Mouse (Mus musculus): Measurements from ENCODE around the gene Tmprss12. TPM values are rescaled to one million over a fixed set of nuclear protein-coding genes. Genes with fewer than 3 reads are reported as not detected.
A peak's percentile ranks its signal among the peaks of the same experiment; 100 is the strongest.
"Not testable (repeated sequence)": the region's sequence is repeated elsewhere in the genome, so short reads cannot be mapped to it uniquely, and the experiment has no call there.

Gene Tmprss12
- polyA plus RNA-seq, 1 experiment = not detected

DNA sequence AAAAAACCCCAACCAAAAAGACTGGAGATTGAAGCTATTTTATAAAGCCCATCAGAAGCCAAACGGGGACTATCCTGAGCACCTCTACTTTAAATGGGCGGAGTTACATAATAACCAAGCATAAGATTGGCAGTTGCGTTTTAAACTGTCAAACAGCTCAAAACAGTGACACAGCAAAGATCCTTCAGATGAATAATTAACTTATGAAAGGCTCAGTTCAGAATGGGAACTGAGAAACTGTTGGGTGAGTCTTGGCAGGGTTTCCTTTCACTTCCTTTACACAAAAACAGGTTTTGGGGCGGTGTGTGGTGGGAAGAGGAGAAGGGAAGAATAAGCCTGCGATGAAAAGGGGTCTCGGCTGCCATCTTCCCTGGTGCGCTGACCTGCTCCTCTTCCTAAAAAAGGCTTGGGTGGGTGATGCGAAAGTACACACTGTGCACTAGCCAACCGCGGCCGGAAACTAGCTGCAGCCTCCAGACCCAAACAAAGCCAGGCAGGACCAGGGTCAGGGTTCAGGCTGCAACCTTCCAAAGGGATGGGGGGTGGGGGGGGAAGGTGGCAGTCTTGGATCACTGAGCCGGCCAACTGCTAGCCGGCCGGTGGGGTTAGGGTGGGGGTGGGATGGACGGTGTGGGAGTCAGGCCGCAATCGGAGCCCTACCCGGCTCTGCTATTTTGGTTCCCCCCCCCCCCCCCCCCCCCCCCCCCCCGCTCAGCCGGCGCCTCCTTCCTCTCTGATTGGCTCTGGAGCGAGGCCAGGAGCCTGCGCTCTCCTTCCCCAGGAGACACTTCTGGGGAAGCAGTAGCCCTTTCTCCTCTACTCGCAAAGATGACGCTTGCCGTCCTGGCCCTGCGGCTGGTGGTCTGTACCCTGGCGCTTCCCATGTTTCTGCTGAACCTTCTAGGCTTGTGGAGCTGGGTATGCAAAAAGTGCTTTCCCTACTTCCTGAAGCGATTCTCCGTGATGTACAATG is 23.7 kb downstream of the Tmprss12 start, which contains the start of gene Mettl7a1:
TSS of gene Mettl7a1 (plus strand) at position 122 of the 973 bp plus-strand sequence.
- peaks cover 11% of the 10 kb centered on the region for H3K4me1 ChIP-seq (ENCODE audit: control insufficient read depth, insufficient read depth, low read length)

DNA sequence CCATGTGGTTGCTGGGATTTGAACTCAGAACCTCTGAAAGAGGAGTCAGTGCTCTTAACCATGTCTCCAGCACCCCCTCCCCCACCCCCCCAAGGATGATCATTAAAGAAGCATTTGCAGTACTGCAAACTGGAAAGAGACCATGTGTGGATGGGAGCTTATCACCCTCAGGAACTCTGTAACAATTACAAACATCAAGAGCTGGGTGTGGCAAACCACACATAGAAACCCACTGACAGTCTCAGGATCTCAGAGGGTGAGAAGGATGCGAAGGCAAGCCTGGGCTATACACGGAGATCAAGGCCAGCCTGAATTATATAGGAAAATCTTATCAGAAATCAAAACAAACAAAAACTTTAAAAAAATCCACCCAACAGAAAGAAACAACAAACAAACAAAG is 25.6 kb downstream of the Tmprss12 start:
- no peak overlapping the region for H3K27ac ChIP-seq (ENCODE audit: insufficient read depth, low read depth, low read length)
- TF ChIP-seq CTCF (IDR thresholded peaks at IDR 0.05; ENCODE audit: low read depth, low read length) (no peak), POLR2A (IDR thresholded peaks at IDR 0.05; ENCODE audit: borderline replicate concordance, low read depth, low read length) (no peak)
- no peak overlapping the region for H3K4me3 ChIP-seq (ENCODE audit: insufficient read depth, low read length)
- H3K4me1 ChIP-seq (ENCODE audit: control insufficient read depth, insufficient read depth, low read length) = peaks cover 4% of the 10 kb centered on the region

More for the DNA sequence above, 23.7 kb downstream of the Tmprss12 start, which contains the start of gene Mettl7a1:
- H3K4me3 ChIP-seq (ENCODE audit: insufficient read depth, low read length) = peak within 1 kb of the TSS; percentile 70
- TF ChIP-seq POLR2A (IDR thresholded peaks at IDR 0.05; ENCODE audit: borderline replicate concordance, low read depth, low read length) (no peak), CTCF (IDR thresholded peaks at IDR 0.05; ENCODE audit: low read depth, low read length) (no peak)
- peak within 1 kb of the TSS; percentile 82 for H3K27ac ChIP-seq (ENCODE audit: insufficient read depth, low read depth, low read length)

DNA sequence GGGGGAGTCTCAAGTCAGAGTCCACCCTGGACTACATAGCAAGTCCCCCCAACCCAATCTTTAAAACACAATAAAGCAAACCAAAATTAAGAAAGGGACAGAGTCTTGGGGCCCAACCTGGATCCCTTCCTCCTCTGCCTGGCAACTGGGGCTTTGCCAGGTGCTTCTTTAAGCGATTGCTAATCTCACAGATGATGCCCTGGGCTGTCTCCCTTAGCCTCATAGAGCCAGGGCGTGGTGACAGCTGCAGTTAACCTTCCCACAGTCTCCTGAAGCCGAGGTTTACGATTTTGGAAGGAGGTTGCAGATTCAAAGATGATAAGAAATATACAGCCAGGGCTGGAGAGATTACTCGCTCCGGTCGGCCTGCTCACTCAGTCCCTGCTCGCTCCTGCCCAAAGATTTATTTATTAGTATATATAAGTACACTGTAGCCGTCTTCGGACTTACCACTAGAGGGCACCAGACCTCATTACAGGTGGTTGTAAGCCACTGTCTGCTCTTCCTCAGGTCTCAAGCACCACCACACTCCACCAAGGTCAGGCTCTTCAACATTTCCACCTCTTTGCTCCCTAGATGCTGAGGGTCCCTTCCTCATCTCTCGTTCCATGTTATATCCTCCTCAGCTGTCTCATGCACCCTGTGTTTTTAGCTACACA is 26.9 kb downstream of the Tmprss12 start:
- TF ChIP-seq CTCF (IDR thresholded peaks at IDR 0.05; ENCODE audit: low read depth, low read length) = peak; percentile 32; the same call in 1 of the 2 replicates

DNA sequence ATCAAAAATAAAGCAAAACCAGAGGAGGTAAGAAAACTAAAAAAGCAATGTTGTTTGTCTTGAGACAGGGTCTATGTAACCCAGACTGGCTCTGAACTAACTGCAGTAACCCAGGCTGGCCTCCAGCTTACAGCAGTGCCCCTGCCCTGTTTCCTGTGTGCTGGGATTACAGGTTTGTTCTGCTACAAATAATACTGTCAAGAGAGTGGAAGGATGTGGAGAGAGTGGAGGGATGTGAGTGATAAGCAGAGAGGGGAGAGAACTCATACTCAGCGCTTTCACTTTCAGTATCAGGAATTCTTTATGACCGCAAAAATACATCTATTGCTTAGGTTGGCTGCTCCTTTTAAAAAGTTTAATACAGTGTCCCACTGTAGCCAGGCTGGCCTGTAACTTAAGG is 31.7 kb downstream of the Tmprss12 start:
- Histone ChIP-seq H3K4me3 (ENCODE audit: insufficient read depth, low read length) (no peak overlapping the region), H3K4me1 (ENCODE audit: control insufficient read depth, insufficient read depth, low read length) (peaks cover 4% of the 10 kb centered on the region; the same call in 1 of the 2 replicates), H3K27ac (ENCODE audit: insufficient read depth, low read depth, low read length) (no peak overlapping the region)
- no peak for TF ChIP-seq CTCF (IDR thresholded peaks at IDR 0.05; ENCODE audit: low read depth, low read length)
- no peak for TF ChIP-seq POLR2A (IDR thresholded peaks at IDR 0.05; ENCODE audit: borderline replicate concordance, low read depth, low read length)

More for the DNA sequence above, 26.9 kb downstream of the Tmprss12 start:
- H3K4me1 ChIP-seq (ENCODE audit: control insufficient read depth, insufficient read depth, low read length); H3K4me3 ChIP-seq (ENCODE audit: insufficient read depth, low read length); H3K27ac ChIP-seq (ENCODE audit: insufficient read depth, low read depth, low read length): not testable (repeated sequence)

DNA sequence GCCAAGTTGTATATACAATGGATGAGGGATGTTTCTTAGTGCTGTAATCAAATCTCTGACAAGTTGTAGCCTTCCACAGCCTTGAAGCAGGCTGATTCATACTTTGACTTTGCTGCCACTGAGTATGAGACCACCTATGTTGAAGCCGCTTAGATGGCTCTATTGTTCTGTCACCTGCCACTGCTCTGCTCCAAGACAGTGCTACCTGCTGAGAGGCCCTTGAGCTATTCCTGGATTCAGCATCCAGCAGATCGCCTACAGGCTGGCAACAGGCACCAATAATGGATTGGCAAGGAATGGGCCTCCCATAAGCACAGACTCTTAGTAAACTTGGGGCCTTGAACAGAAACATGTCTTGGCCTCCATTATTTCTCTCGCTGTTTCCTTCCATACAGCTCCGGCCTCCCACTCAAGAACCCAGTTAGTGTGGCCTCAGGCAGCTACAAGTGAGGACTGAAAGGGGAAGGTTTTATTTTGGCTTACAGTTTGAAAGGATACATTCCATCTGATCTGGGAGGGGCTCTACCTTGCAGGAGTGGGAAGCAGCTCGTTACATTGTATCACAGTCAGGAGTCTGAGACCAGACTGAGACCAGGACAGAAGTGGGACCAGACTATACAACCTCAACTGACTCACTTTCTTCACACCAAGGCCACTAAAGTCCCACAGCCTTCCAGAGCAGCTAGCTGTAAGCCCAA is 34.0 kb downstream of the Tmprss12 start:
- no peak for TF ChIP-seq POLR2A (IDR thresholded peaks at IDR 0.05; ENCODE audit: borderline replicate concordance, low read depth, low read length)
- TF ChIP-seq CTCF (IDR thresholded peaks at IDR 0.05; ENCODE audit: low read depth, low read length) = no peak
- Histone ChIP-seq H3K27ac (ENCODE audit: insufficient read depth, low read depth, low read length) (no peak overlapping the region), H3K4me3 (ENCODE audit: insufficient read depth, low read length) (no peak overlapping the region), H3K4me1 (ENCODE audit: control insufficient read depth, insufficient read depth, low read length) (peaks cover 11% of the 10 kb centered on the region)

DNA sequence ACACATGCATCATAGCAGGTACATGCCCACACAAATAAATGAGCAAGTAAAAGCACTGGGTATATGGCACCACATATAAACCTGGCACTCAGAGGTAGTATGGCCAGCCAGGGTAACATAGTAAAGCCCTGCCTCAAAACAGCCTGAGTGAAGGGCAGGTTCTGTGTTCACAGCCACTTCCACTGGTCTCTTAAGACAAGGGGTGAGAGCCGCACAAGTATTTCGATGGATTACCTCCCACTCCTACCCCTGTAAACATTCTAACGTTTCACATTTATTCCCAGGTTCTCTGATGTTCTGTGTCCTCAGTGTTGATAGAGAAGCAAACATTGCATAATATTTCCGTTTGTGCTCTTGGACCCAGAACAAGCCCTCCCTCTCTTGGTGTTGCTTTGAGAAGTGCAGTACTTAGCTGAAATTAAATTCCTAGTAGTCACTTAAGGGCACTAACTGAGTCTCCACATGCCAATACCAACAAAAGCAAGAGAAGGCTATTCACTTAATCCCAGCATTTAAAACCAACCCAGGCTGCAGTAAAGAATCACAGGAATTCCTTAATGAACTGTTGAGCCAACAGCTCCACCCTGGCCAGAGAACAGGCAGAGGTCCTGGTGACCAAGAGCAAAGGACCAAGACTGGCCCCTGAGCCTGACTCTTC is 37.5 kb downstream of the Tmprss12 start:
- not testable (repeated sequence) for H3K27ac ChIP-seq (ENCODE audit: insufficient read depth, low read depth, low read length); H3K4me3 ChIP-seq (ENCODE audit: insufficient read depth, low read length)
- H3K4me1 ChIP-seq (ENCODE audit: control insufficient read depth, insufficient read depth, low read length) = peaks cover 21% of the 10 kb centered on the region

DNA sequence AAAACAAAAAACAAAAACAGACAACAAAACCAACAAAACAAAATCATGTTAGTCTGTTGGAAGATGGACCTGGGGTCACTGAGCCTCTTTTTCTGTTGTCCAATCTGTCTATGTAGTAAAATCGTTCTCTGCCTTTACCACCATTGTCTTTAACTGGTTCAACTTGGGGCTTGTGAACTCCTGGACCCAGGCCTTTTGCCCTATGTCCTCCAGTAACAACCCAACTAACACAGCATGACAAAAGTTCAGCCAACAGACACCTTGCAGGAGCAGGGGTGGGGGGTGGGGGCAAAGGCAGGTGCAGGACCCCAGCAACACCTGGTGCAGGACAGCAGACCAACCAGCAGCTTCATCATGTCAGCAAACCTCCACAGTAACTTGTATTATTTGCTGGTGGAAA is 39.2 kb downstream of the Tmprss12 start:
- TF ChIP-seq POLR2A (IDR thresholded peaks at IDR 0.05; ENCODE audit: borderline replicate concordance, low read depth, low read length) = no peak
- no peak for TF ChIP-seq CTCF (IDR thresholded peaks at IDR 0.05; ENCODE audit: low read depth, low read length)

DNA sequence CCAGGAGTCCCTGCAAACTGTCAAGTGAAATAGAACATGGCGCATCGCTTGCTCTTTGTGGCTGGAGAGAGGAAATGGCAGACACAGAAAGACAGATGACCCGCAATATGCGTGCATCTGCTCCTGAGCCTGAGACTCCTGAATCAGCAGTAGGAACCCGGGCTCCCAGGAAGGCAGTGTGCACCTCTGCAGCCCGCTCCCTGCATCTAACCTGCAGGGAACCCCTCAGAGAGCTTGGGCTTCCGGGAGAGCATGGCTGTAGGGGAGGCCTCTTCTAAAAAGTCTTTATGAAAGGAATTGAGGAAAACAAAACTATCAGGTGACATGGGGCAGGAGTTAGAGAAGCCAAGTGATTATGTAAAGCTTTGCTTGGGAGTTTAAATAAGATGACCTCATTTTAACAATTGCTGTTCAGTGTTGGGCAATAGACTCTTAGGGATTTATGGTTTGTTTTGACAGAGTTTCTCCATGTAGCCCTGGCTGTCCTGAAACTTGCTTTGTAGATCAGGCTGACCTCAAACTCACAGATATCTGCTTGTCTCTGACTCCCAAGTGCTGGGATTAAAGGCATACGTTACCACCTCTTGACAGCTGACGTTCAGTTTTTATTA is 39.8 kb downstream of the Tmprss12 start:
- H3K4me3 ChIP-seq (ENCODE audit: insufficient read depth, low read length) = no peak overlapping the region
- peak overlapping the region; percentile 16; the same call in 1 of the 2 replicates for H3K27ac ChIP-seq (ENCODE audit: insufficient read depth, low read depth, low read length)
- H3K4me1 ChIP-seq (ENCODE audit: control insufficient read depth, insufficient read depth, low read length) = peaks cover 21% of the 10 kb centered on the region
- TF ChIP-seq CTCF (IDR thresholded peaks at IDR 0.05; ENCODE audit: low read depth, low read length) (no peak), POLR2A (IDR thresholded peaks at IDR 0.05; ENCODE audit: borderline replicate concordance, low read depth, low read length) (no peak)

More for the DNA sequence above, 39.2 kb downstream of the Tmprss12 start:
- Histone ChIP-seq H3K4me3 (ENCODE audit: insufficient read depth, low read length) (no peak overlapping the region), H3K27ac (ENCODE audit: insufficient read depth, low read depth, low read length) (no peak overlapping the region), H3K4me1 (ENCODE audit: control insufficient read depth, insufficient read depth, low read length) (peaks cover 21% of the 10 kb centered on the region)

DNA sequence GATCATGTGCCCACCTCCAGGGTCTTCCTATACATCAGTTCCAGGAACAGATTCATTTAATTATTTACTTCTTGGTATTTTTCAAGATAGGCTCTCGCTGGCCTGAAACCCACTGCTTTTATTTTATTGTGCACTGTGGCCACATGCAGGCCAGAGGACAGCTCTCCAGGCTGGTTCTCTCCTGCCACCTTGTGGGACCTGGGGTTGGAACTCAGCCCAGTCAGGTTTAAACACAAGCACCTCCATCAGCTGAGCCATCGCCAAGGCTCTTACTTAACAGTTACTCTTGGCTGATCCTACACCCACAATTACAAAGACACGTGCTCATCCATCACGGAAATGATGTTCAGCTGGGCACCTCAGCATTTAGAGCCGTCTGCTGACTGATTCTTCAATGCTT is 40.5 kb downstream of the Tmprss12 start:
- Histone ChIP-seq H3K27ac (ENCODE audit: insufficient read depth, low read depth, low read length) (no peak overlapping the region), H3K4me3 (ENCODE audit: insufficient read depth, low read length) (no peak overlapping the region), H3K4me1 (ENCODE audit: control insufficient read depth, insufficient read depth, low read length) (peaks cover 21% of the 10 kb centered on the region)
- no peak for TF ChIP-seq POLR2A (IDR thresholded peaks at IDR 0.05; ENCODE audit: borderline replicate concordance, low read depth, low read length)
- no peak for TF ChIP-seq CTCF (IDR thresholded peaks at IDR 0.05; ENCODE audit: low read depth, low read length)

Measured in bone marrow macrophage, adult 2 months (primary cell).